Mouse (Mus musculus) stomach, postnatal 0 days (tissue): ENCODE measurements around the gene Socs2.

Experiments used
- CTCF ChIP-seq: IDR thresholded peaks from 2 replicates; pipeline ENCODE4 v1.5.1; 2016; ENCODE audit warnings: antibody characterized with exemption, low read depth, mild to moderate bottlenecking, moderate library complexity
- EP300 ChIP-seq: optimal IDR thresholded peaks from 2 replicates; pipeline ENCODE3; 2016; ENCODE audit warnings: antibody characterized with exemption

- TF ChIP-seq EP300 (no peak), CTCF (no peak)
Observed at GRCm38 (mm10) chr10:95419726-95420125, 2.7 kb upstream of the Socs2 start.
